Mouse (Mus musculus): Measurements from ENCODE around the gene Pld1. TPM values are rescaled to one million over a fixed set of nuclear protein-coding genes. Genes with fewer than 3 reads are reported as not detected.

Gene Pld1
- polyA plus RNA-seq, 1 experiment from 2014 or later = 5.8 TPM

DNA sequence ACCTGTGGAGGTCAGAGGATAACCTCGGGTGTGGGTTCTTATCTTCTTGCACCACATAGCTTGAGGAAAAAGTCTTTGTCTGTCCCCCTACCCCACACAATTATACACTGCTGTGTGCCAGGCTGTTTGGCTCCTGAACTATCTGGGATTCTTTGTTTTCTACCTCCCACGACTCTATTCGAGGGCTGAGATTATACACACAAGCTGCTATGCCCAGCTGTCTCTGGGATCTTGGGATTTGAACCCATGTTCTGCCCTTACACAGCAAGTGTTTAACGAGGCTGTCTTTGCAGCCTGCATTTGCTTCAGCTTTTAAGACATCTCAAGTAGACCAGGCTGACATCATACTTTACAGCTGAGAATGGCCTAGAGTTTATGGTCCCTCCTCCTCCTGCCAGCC lies 43.1 kb downstream of the Pld1 start:
- Histone ChIP-seq H3K4me3 (ENCODE audit: low read depth, low read length) (no peak overlapping the region), H3K9ac (ENCODE audit: low read length) (no peak overlapping the region), H3K9me3 (ENCODE audit: control insufficient read depth, low read length) (no peaks in the 10 kb centered on the region), H3K27me3 (ENCODE audit: control insufficient read depth, insufficient read depth, low read length) (no peaks in the 10 kb centered on the region), H3K36me3 (ENCODE audit: control insufficient read depth, insufficient read depth, low read length) (no peaks in the 10 kb centered on the region), H3K27ac (replicated peaks) (no peak overlapping the region), H3K4me2 (replicated peaks; ENCODE audit: low read depth) (no peak overlapping the region), H3K4me1 (replicated peaks; ENCODE audit: control insufficient read depth, insufficient read depth) (peaks cover 2% of the 10 kb centered on the region; the same call in 1 of the 2 replicates)
- ATAC-seq (ENCODE audit: low FRiP score, low TSS enrichment) = no peak
- DNase-seq (ENCODE audit: low spot score) = no peak
- WGBS = 44% methylated on average over 4 of the region's 4 CpGs
- no peak for TF ChIP-seq CTCF (IDR thresholded peaks at IDR 0.05; ENCODE audit: low read depth)
- no peak for TF ChIP-seq EP300 (optimal IDR thresholded peaks at IDR 0.05)

DNA sequence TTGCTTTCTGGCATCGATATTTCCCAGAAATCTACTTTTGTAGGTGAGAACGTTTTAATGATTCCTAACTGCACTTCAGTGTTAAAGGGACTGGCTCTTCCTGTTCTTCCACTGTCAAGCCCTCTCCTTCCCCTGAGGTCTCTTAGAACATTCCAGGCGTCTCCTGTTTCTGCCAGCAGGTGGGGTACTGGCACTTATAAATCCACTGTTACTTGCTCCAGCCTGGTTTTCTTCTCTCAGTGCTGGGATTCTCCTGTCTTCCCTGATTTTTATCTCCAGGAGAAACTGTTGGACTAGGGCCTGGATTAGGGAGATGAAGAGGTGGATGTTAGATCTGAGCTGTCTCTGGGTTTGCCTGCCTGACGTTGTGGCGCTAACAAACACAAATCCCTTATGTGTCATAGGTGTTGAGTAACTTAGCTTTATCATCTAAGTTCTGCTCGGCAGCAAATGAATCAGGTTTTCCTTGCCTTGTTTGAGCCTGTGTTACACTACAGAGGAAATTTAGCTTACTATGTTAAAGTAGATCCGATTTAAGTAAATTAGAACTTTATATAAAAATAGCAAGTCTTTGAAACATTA lies 44.0 kb downstream of the Pld1 start:
- no peaks in the 10 kb centered on the region for H3K27me3 ChIP-seq (ENCODE audit: control insufficient read depth, insufficient read depth, low read length)
- ATAC-seq (ENCODE audit: low FRiP score, low TSS enrichment) (peak; percentile 82), DNase-seq (ENCODE audit: low spot score) (peak; percentile 76)
- no peak overlapping the region for H3K4me2 ChIP-seq (replicated peaks; ENCODE audit: low read depth)
- 0 out of 2 replicates have a peak overlapping the region, but pooled peaks have one; percentile 4 for H3K27ac ChIP-seq (replicated peaks)
- no peak overlapping the region for H3K4me3 ChIP-seq (ENCODE audit: low read depth, low read length)
- WGBS = 29% methylated on average over 7 of the region's 7 CpGs
- no peaks in the 10 kb centered on the region for H3K9me3 ChIP-seq (ENCODE audit: control insufficient read depth, low read length)
- H3K36me3 ChIP-seq (ENCODE audit: control insufficient read depth, insufficient read depth, low read length) = no peaks in the 10 kb centered on the region
- TF ChIP-seq CTCF (IDR thresholded peaks at IDR 0.05; ENCODE audit: low read depth) (peak; percentile 88), EP300 (optimal IDR thresholded peaks at IDR 0.05) (peak; percentile 39)
- no peak overlapping the region for H3K9ac ChIP-seq (ENCODE audit: low read length)
- H3K4me1 ChIP-seq (replicated peaks; ENCODE audit: control insufficient read depth, insufficient read depth) = peaks cover 2% of the 10 kb centered on the region; the same call in 1 of the 2 replicates

DNA sequence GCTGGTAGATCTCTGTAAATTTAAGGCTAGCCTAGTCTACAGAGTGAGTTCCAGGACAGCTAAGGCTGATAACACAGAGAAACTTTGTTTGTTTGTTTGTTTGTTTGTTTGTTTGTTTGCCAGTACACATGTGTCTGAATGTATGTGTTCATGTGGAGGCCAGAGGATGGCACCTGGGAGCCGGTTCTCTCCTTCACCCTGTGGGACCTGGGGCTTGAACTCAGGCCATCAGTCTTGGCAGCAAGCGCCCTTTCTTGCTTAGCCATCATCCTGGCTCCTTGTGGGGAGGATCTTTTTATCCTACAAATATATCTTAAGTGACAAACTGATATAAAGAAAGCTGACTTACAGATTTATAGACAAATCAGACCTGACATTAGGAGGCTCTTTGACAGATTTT lies 44.8 kb downstream of the Pld1 start:
- H3K36me3 ChIP-seq (ENCODE audit: control insufficient read depth, insufficient read depth, low read length) = no peaks in the 10 kb centered on the region
- H3K4me1 ChIP-seq (replicated peaks; ENCODE audit: control insufficient read depth, insufficient read depth) = peaks cover 2% of the 10 kb centered on the region; the same call in 1 of the 2 replicates
- H3K4me3 ChIP-seq (ENCODE audit: low read depth, low read length) = no peak overlapping the region
- DNase-seq (ENCODE audit: low spot score) (no peak), ATAC-seq (ENCODE audit: low FRiP score, low TSS enrichment) (no peak)
- H3K4me2 ChIP-seq (replicated peaks; ENCODE audit: low read depth) = peak overlapping the region; percentile 57; the same call in 1 of the 2 replicates
- no peak overlapping the region for H3K9ac ChIP-seq (ENCODE audit: low read length)
- peak overlapping the region; percentile 84 for H3K27ac ChIP-seq (replicated peaks)
- WGBS = 81% methylated on average over 2 of the region's 2 CpGs
- H3K9me3 ChIP-seq (ENCODE audit: control insufficient read depth, low read length) = no peaks in the 10 kb centered on the region
- TF ChIP-seq CTCF (IDR thresholded peaks at IDR 0.05; ENCODE audit: low read depth) = no peak; the same call in 1 of the 2 replicates
- no peak for TF ChIP-seq EP300 (optimal IDR thresholded peaks at IDR 0.05)
- no peaks in the 10 kb centered on the region for H3K27me3 ChIP-seq (ENCODE audit: control insufficient read depth, insufficient read depth, low read length)

DNA sequence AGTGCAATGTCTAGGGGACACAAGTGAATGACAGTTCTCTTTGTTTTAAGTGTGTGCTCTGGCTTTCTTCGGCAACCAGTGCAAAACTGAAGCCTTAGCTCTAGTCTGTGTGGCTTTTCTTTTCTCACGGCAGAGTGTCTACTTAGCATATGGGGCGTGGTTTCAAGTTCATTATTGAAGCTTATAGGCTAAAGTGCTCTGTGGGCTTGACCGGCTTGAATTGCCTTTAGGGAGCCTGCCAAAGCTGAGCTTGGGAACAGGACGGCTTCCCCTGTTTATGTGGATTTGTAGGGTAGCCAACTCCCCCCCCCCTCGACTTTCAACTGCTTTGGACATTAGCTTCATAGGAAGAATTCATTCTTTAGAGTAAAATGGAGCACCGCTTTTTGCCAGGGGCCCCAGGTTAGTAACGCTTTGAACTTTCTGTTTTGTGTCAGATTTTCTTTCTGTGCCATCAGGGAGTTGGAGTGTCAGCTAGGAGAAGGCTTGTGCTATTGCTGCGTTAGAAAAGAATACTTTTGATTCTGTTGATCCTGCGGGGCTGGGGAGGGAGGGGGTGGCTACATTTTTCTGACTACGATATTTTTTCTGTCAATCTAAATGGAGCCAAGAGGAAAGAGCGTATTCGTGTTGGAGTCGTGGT lies 45.6 kb downstream of the Pld1 start:
- TF ChIP-seq CTCF (IDR thresholded peaks at IDR 0.05; ENCODE audit: low read depth) (peak; percentile 12; the same call in 1 of the 2 replicates), EP300 (optimal IDR thresholded peaks at IDR 0.05) (no peak)
- Histone ChIP-seq H3K4me2 (replicated peaks; ENCODE audit: low read depth) (peak overlapping the region; percentile 57), H3K4me3 (ENCODE audit: low read depth, low read length) (peak overlapping the region; percentile 43), H3K27me3 (ENCODE audit: control insufficient read depth, insufficient read depth, low read length) (no peaks in the 10 kb centered on the region), H3K27ac (replicated peaks) (peak overlapping the region; percentile 84), H3K4me1 (replicated peaks; ENCODE audit: control insufficient read depth, insufficient read depth) (peaks cover 2% of the 10 kb centered on the region; the same call in 1 of the 2 replicates), H3K9ac (ENCODE audit: low read length) (peak overlapping the region; percentile 41; the same call in 1 of the 2 replicates), H3K36me3 (ENCODE audit: control insufficient read depth, insufficient read depth, low read length) (no peaks in the 10 kb centered on the region), H3K9me3 (ENCODE audit: control insufficient read depth, low read length) (no peaks in the 10 kb centered on the region)
- ATAC-seq (ENCODE audit: low FRiP score, low TSS enrichment) (peak; percentile 93), DNase-seq (ENCODE audit: low spot score) (peak; percentile 74)
- WGBS = 4% methylated on average over 14 of the region's 14 CpGs

DNA sequence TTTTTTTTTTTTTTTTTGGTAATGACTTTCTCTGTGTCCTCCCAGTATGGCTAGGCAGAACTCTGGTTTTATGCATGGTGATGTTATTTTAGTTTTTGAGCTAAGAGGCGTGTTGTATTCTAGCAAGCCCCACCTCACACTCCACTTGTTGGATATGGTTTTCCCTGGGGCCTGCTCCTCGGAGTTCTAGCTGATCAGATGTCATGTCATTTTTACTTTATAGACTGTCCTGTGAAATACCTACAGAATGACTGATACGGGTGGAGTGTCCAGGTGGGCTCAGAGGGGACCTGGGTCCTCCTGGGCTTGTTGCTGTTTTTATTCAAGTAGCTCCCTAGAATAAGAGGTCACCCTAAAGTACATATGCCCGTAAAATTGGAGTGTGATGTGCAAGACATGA lies 46.1 kb downstream of the Pld1 start:
- Histone ChIP-seq H3K27me3 (ENCODE audit: control insufficient read depth, insufficient read depth, low read length) (no peaks in the 10 kb centered on the region), H3K27ac (replicated peaks) (peak overlapping the region; percentile 84), H3K4me2 (replicated peaks; ENCODE audit: low read depth) (peak overlapping the region; percentile 57), H3K9me3 (ENCODE audit: control insufficient read depth, low read length) (no peaks in the 10 kb centered on the region), H3K4me3 (ENCODE audit: low read depth, low read length) (peak overlapping the region; percentile 43), H3K4me1 (replicated peaks; ENCODE audit: control insufficient read depth, insufficient read depth) (peaks cover 2% of the 10 kb centered on the region; the same call in 1 of the 2 replicates), H3K36me3 (ENCODE audit: control insufficient read depth, insufficient read depth, low read length) (no peaks in the 10 kb centered on the region), H3K9ac (ENCODE audit: low read length) (no peak overlapping the region)
- WGBS = 47% methylated on average over 4 of the region's 4 CpGs
- TF ChIP-seq CTCF (IDR thresholded peaks at IDR 0.05; ENCODE audit: low read depth) (no peak), EP300 (optimal IDR thresholded peaks at IDR 0.05) (no peak)
- DNase-seq (ENCODE audit: low spot score) = no peak
- no peak for ATAC-seq (ENCODE audit: low FRiP score, low TSS enrichment)

DNA sequence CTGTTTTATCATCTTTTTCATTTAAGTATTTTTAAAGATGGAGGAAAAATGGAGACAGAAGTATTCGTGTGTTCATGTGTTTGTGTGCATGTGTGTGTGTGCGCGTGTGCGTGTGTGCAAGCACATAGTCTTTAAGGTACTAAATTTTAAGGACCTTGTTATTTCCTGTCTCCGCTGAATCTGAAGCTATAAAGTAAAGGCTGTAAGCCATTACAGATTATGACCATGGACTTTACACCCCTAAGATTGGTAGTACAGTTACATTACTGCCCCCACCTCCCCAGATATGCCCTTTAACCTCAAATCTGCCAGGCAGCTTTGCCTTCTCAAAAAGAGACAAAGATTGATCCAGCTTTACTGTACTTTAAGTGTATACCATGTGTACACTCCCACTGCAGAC lies 46.8 kb downstream of the Pld1 start:
- no peak overlapping the region for H3K4me3 ChIP-seq (ENCODE audit: low read depth, low read length)
- 93% methylated on average over 5 of the region's 5 CpGs for WGBS
- no peaks in the 10 kb centered on the region for H3K27me3 ChIP-seq (ENCODE audit: control insufficient read depth, insufficient read depth, low read length)
- no peak overlapping the region for H3K9ac ChIP-seq (ENCODE audit: low read length)
- H3K9me3 ChIP-seq (ENCODE audit: control insufficient read depth, low read length) = no peaks in the 10 kb centered on the region
- peak overlapping the region; percentile 57 for H3K4me2 ChIP-seq (replicated peaks; ENCODE audit: low read depth)
- H3K36me3 ChIP-seq (ENCODE audit: control insufficient read depth, insufficient read depth, low read length) = no peaks in the 10 kb centered on the region
- TF ChIP-seq CTCF (IDR thresholded peaks at IDR 0.05; ENCODE audit: low read depth) (no peak), EP300 (optimal IDR thresholded peaks at IDR 0.05) (no peak)
- peaks cover 2% of the 10 kb centered on the region; the same call in 1 of the 2 replicates for H3K4me1 ChIP-seq (replicated peaks; ENCODE audit: control insufficient read depth, insufficient read depth)
- no peak overlapping the region for H3K27ac ChIP-seq (replicated peaks)
- ATAC-seq (ENCODE audit: low FRiP score, low TSS enrichment) (no peak), DNase-seq (ENCODE audit: low spot score) (no peak)
